Mouse (Mus musculus): ENCODE data around the gene Kcng4. TPM values are rescaled to one million over a fixed set of nuclear protein-coding genes. Genes with fewer than 3 reads are reported as not detected.

Kcng4 gene
- polyA plus RNA-seq, 1 experiment from 2014 or later = not detected

DNA sequence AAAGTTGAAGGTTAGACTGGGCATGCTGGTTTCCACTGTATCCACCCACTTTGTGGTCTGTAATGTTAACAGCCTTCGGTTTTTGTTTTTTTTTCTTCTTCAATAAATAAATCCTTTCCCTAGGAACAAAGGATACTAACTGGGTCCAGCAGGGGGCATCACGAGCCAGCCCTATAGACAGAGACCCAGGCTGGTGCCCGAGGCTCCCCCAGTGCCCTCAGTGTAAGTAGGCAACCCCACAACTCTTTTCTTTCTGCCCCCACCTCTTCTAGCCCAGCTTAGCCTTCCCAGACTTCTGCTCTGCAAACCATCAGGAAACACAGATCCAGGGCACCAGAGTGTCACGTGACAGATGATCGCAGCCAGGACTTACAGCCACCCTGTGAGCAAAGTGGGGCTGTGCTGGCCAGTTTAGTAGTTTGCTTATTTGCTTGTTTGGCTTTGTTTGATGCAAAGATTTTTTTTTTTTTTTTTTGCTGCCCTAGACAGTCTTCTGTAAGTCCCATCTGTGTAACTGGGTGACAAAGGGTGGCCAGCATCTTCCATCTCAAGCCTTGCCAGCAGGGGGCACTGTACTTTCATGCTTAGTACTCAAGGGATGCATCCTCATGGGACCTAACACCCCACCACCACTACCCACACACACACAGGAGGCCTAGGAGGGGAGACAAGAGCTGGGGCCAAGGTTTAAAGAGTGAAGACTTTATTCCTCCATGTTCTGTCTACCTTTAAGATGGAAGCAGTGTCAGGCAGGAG, 21.4 kb upstream of the Kcng4 start:
- Histone ChIP-seq H3K36me3 (ENCODE audit: inconsistent target) (no peaks in the 10 kb centered on the region), H3K27ac (no peak overlapping the region), H3K4me3 (ENCODE audit: inconsistent target) (no peak overlapping the region), H3K79me2 (ENCODE audit: inconsistent target) (no peaks in the 10 kb centered on the region)
- 42% methylated on average over 5 of the region's 5 CpGs for WGBS (ENCODE audit: missing documents)

DNA sequence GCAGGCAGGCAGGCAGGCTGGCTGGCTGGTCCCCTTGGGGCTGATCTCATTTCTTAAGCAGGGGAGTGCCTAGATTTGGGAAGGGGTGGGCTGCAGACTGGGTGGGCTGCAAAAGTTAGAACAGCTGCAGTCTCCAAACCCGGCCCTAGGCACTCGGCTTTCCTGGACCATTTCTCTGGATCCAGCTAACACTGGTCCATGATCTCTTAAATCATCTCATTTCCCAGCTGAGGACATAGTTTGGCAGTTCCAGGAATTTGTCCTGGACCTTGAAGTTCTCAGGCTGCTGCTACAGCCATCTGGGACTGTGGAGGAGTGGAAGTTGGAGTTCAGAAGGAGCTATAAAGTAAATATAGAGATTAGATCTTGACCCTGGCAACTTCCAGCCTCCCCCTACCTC, 15.8 kb upstream of the Kcng4 start:
- Histone ChIP-seq H3K27ac (no peak overlapping the region), H3K4me3 (ENCODE audit: inconsistent target) (no peak overlapping the region), H3K36me3 (ENCODE audit: inconsistent target) (no peaks in the 10 kb centered on the region), H3K79me2 (ENCODE audit: inconsistent target) (no peaks in the 10 kb centered on the region)
- 70% methylated on average over 2 of the region's 2 CpGs for WGBS (ENCODE audit: missing documents)

DNA sequence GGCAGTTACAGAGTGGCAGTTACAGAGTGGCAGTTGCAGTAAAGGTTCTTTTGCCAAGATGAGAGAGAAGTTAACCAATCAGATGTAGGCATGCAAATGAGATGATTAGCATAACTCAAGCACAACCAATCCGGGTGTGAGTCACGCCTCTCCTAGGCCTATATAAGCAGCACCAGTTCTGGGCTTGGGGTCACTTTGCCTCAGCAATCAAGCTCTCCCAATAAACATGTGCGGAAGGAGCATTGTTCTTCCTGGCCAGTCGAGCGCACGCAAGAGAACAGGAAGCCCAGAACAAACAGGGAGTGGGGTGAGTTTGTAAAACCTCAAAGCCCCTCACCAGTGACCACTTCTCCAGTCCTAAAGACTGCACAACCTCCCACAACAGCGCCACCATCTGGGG, 11.4 kb upstream of the Kcng4 start:
- Histone ChIP-seq H3K36me3 (ENCODE audit: inconsistent target) (no peaks in the 10 kb centered on the region), H3K27ac (no peak overlapping the region), H3K79me2 (ENCODE audit: inconsistent target) (no peaks in the 10 kb centered on the region), H3K4me3 (ENCODE audit: inconsistent target) (no peak overlapping the region)
- 79% methylated on average over 7 of the region's 7 CpGs for WGBS (ENCODE audit: missing documents)

DNA sequence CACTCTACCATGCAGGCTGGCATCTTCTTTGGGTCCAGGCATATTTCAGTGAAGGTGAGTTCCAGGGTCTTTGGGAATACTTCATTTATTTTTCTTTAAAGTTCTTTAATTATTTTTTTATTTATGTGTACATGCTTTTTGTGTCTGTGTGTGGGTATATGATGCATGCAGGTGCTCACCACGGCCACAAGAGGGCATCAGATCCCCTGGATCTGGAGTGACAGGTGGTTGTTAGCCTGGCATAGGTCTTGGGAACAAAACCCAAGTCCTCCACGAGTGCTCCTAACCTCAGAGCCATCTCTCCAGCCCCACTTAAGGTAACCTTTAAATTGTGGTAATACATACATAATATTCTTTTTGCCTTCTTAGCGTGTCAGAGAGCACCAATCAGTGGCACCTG, 10.7 kb upstream of the Kcng4 start:
- 68% methylated on average over 3 of the region's 3 CpGs for WGBS (ENCODE audit: missing documents)
- Histone ChIP-seq H3K27ac (no peak overlapping the region), H3K4me3 (ENCODE audit: inconsistent target) (no peak overlapping the region), H3K79me2 (ENCODE audit: inconsistent target) (no peaks in the 10 kb centered on the region), H3K36me3 (ENCODE audit: inconsistent target) (no peaks in the 10 kb centered on the region)

DNA sequence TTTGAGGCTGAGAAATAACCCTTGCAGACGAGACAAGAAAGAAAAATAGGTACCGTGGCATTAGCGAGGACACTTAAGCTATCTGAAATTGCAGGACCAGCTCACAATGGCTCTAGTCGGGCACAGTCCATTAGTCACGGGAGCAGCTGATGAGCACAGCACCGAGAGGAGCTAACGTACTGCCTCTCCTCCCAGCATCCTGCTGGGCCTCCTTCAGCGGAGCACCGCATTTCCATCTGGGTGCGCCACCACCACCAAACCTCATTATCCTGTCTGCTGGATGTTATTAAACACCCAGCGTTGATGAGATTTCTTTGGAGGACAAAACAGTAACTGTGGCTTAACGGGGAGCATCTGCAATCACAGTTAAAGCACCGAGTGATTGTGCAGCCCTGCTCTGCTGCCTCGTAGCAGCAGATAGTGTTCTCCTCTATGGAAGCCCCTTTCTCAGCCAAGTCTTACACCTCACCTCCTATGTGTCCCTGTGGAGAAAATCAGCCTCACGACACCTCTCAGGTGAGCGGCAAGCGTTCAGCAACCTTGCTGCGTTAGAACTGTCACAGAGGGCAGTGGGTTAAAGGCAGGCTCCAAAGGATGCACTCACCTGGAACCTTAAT, 9.6 kb upstream of the Kcng4 start:
- Histone ChIP-seq H3K27ac (no peak overlapping the region), H3K4me3 (ENCODE audit: inconsistent target) (no peak overlapping the region), H3K36me3 (ENCODE audit: inconsistent target) (no peaks in the 10 kb centered on the region), H3K79me2 (ENCODE audit: inconsistent target) (no peaks in the 10 kb centered on the region)
- WGBS (ENCODE audit: missing documents) = 86% methylated on average over 18 of the region's 18 CpGs

DNA sequence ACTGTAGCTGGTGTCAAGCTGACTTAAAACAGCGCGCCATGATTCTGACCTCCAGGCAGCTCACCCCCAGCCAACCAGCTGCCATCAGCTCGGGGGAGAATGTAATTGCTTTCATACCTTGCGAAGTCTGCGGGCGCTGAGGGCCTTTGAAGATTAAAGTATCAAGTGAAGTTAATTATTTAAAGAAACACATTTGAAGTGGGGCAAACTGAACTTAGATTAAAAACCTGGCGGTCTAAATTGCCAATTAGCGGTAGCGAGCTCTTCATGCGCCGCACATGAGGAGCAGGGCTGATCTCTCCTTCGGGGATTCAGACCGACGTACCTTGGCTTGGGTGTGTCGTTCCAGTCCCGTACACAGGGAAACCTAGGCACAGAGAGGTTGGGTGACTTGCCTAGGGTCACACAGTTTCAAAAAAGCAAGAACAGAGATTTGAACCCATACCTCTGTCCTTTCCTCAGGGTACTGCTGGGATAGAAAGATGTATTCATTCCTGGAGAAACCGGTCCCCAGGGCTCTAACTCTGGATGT, 9.0 kb upstream of the Kcng4 start:
- 96% methylated on average over 16 of the region's 17 CpGs for WGBS (ENCODE audit: missing documents)
- no peaks in the 10 kb centered on the region for H3K36me3 ChIP-seq (ENCODE audit: inconsistent target)
- no peak overlapping the region for H3K27ac ChIP-seq

DNA sequence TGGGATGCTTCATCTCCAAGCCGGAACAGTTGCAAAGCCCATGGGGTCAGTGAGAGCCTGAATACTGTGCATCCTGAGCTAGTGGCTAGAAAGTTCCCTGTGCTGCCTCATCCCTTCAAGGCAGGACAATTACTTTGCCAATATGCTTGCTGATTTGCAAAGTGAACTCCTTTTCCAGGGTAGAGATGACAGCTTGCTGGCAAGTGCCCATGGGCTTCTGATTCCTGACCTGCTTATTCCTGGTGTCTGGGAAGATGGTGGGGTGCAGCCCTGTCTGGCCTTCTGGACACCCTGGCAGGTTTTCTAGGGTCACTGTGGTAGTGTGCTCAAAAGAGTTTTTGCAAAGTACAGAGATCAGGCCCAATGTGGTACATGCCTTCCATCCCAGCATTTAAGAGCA, 7.5 kb upstream of the Kcng4 start:
- Histone ChIP-seq H3K79me2 (ENCODE audit: inconsistent target) (no peaks in the 10 kb centered on the region), H3K36me3 (ENCODE audit: inconsistent target) (no peaks in the 10 kb centered on the region), H3K27ac (no peak overlapping the region), H3K4me3 (ENCODE audit: inconsistent target) (no peak overlapping the region)
- WGBS (ENCODE audit: missing documents) = 80% methylated on average over 1 of the region's 1 CpGs

More for the DNA sequence above, 9.0 kb upstream of the Kcng4 start:
- Histone ChIP-seq H3K79me2 (ENCODE audit: inconsistent target) (no peaks in the 10 kb centered on the region), H3K4me3 (ENCODE audit: inconsistent target) (no peak overlapping the region)

DNA sequence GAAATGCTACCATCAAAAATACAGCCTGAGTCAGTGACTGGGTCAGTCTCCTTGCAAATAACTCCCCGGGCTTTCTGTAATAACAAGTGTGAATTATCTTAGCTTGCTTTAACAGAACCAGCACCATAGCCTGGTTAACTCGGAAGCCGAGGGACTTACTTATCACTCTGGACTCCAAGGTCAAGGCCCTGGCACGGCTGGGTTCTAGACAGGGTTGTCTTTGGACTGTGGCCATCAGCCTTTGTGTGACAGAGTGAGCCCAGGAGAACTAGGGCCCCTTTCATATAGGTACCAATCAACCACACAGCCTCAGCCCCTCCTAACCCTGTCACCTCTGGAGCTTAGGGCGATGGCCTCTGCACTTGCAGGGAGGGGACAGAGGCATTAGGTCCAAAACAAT, 5.6 kb upstream of the Kcng4 start:
- no peaks in the 10 kb centered on the region for H3K36me3 ChIP-seq (ENCODE audit: inconsistent target)
- no peaks in the 10 kb centered on the region for H3K79me2 ChIP-seq (ENCODE audit: inconsistent target)
- WGBS (ENCODE audit: missing documents) = 91% methylated on average over 5 of the region's 5 CpGs
- H3K4me3 ChIP-seq (ENCODE audit: inconsistent target) = no peak overlapping the region
- no peak overlapping the region for H3K27ac ChIP-seq

DNA sequence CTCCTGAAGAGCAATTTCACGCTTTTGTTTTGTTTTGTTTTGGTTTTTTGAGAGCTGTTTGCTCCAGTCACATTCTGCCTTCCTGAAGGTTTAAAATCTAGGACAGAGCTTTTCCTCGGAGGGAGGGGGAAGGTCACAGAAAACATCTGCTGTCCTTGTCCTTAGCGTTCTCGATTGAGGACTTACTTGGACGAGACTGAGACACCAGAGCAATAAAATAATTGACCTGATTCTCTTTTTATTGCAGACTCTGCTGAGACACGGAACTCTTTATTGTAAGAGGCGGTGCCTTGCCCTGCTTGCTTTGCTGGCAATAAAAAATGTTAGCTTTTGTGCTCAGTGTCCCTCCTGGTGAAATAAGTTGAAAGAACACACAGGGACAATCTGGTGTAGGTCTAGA, 4.3 kb upstream of the Kcng4 start:
- WGBS (ENCODE audit: missing documents) = 58% methylated on average over 7 of the region's 7 CpGs
- Histone ChIP-seq H3K79me2 (ENCODE audit: inconsistent target) (no peaks in the 10 kb centered on the region), H3K4me3 (ENCODE audit: inconsistent target) (no peak overlapping the region), H3K36me3 (ENCODE audit: inconsistent target) (no peaks in the 10 kb centered on the region), H3K27ac (no peak overlapping the region)

DNA sequence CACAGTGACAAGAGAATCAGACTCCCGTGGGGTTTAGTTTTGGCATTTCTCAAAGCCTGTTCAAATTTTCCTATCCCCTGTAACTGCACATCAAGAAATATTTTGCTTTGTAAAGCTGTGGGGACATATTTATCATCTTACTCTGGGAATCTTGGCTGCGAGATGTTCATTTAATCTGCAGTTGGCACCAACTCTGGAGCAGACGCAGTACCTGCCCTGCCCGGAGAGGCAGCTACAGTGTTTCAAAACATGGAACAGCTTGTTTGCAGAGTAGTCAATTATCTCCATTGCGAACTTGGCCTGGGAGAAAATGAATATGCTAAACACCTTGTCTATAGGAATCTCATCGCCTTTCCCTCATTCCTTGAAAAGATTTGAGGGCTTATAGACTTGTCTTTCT, 2.8 kb upstream of the Kcng4 start:
- no peaks in the 10 kb centered on the region for H3K79me2 ChIP-seq (ENCODE audit: inconsistent target)
- H3K36me3 ChIP-seq (ENCODE audit: inconsistent target) = no peaks in the 10 kb centered on the region
- H3K27ac ChIP-seq = no peak overlapping the region
- 87% methylated on average over 6 of the region's 6 CpGs for WGBS (ENCODE audit: missing documents)
- H3K4me3 ChIP-seq (ENCODE audit: inconsistent target) = no peak overlapping the region

DNA sequence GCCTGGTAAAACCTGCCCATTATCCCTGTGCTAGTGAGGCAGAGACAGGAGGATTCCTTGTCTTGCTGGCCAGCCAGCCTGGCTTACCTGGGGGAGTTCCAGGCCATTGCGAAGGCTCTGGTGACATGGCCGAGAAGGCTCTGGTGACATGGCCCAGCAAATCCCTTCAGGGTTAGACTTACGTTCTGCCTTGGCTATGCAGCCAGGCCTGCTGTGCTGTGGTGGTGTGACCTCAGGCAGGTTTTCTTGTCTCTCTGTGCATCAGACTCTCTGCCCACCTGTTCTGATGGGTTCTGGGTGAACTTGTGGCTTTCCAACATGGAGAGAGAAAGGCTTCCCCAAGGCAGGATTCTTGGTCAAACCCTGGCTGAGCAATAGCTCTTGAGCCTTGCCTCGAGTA, 1.9 kb upstream of the Kcng4 start:
- Histone ChIP-seq H3K79me2 (ENCODE audit: inconsistent target) (no peaks in the 10 kb centered on the region), H3K4me3 (ENCODE audit: inconsistent target) (no peak overlapping the region), H3K36me3 (ENCODE audit: inconsistent target) (no peaks in the 10 kb centered on the region), H3K27ac (no peak overlapping the region)
- 92% methylated on average over 4 of the region's 4 CpGs for WGBS (ENCODE audit: missing documents)

DNA sequence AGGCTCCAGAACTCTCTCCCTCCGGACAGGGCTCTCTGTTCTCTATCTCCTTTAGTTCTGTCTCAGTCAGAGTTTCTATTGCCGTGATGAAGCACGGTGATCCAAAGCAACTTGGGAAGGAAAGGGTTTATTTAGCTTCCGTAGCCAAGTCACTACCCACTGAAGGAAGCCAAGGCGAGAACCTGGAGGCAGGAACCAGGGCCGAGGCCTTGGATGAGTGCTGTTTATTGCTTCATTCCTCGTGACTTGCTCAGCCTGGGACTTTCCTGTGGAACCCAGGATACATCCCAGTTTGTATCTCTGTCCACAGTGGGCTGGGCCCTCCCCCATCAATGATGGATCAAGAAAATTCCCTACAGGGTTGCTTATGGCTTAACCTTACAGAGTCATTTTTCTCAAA, 1.3 kb upstream of the Kcng4 start:
- no peaks in the 10 kb centered on the region for H3K36me3 ChIP-seq (ENCODE audit: inconsistent target)
- H3K27ac ChIP-seq = no peak overlapping the region
- WGBS (ENCODE audit: missing documents) = 66% methylated on average over 7 of the region's 7 CpGs
- H3K79me2 ChIP-seq (ENCODE audit: inconsistent target) = no peaks in the 10 kb centered on the region
- H3K4me3 ChIP-seq (ENCODE audit: inconsistent target) = no peak overlapping the region

DNA sequence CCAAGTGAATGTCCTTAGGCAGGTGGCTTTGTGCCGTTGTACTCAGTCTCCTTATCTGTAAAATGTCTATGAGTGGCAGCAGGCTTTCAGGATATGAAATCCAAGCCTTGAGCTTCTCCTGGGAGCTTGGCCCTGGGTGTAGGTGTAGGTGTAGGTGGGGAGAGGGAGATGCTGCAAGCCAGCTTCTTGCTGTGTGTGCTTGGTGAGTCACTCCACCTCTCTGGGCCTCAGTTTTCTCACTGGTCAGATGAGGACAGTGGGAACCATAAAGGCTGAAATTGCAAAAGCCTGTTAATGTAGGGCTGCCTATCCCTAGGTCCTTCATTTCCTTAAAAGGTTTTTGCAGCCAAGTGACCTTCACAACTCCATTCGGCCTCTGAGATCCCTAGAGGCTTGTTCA, 478 bp upstream of the Kcng4 start:
- Histone ChIP-seq H3K79me2 (ENCODE audit: inconsistent target) (no peaks in the 10 kb centered on the region), H3K36me3 (ENCODE audit: inconsistent target) (no peaks in the 10 kb centered on the region), H3K27ac (no peak overlapping the region), H3K4me3 (ENCODE audit: inconsistent target) (no peak overlapping the region)
- WGBS (ENCODE audit: missing documents) = 97% methylated on average over 2 of the region's 2 CpGs

DNA sequence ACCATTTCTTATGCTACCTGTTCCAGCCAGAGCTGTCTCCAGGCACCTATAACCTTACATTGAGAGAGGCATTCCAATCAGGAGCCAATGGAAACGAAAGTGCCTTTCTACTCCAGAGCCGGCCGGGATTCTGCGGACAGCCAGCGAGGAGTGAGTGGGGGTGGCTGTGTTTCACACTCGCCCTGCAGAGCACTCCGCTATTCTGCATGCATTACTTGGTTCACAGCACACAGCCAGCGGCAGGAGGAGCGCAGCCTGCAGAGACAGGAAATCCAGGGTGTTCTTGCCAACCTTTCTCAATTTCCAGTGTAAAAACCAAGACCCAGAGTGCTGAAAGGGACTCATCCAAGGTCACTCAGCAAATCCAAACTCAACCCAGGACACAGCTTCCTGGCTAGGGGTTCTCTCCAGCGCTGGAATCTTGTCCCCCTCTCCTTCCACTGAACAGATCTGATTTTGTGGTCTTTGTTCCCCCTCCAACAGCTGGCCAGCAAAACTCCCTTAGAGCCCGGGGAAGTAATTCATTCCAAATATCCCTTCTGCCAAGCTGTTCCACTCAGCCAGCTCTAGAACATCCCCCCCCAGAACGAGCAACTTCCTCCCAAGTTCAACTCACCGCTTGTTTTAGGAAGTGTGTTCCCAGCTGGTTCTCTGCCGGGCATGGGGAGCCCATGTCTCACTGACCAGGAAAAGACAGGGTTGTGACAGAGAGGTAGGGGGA, 704 bp downstream of the Kcng4 start:
- 36% methylated on average over 14 of the region's 14 CpGs for WGBS (ENCODE audit: missing documents)
- no peak overlapping the region for H3K27ac ChIP-seq
- H3K4me3 ChIP-seq (ENCODE audit: inconsistent target) = no peak overlapping the region
- H3K79me2 ChIP-seq (ENCODE audit: inconsistent target) = no peaks in the 10 kb centered on the region
- no peaks in the 10 kb centered on the region for H3K36me3 ChIP-seq (ENCODE audit: inconsistent target)

DNA sequence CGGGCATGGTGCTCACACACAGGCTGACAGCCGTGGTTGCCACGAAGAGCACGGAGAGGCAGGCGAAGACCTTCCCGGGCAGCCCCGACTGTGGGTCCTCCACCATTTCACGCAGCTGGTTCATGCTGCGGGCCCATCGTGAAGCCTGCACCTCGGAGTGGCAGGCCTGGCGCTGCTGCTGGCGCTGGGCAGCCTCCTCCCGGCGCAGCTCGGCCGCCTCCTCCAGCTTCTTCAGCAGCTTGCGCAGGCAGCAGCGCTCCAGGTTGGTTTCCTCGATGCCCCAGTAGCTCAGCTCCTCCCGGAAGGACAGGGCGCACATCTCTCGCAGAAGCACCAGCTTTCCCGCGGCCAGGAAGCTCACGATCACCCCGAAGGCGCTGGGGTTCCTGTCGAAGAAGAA, 2.6 kb downstream of the Kcng4 start:
- 54% methylated on average over 29 of the region's 29 CpGs for WGBS (ENCODE audit: missing documents)

More for the DNA sequence above, 2.6 kb downstream of the Kcng4 start:
- H3K4me3 ChIP-seq (ENCODE audit: inconsistent target) = no peak overlapping the region
- no peak overlapping the region for H3K27ac ChIP-seq
- H3K36me3 ChIP-seq (ENCODE audit: inconsistent target) = no peaks in the 10 kb centered on the region
- H3K79me2 ChIP-seq (ENCODE audit: inconsistent target) = no peaks in the 10 kb centered on the region
